In the genomic region with DNA sequence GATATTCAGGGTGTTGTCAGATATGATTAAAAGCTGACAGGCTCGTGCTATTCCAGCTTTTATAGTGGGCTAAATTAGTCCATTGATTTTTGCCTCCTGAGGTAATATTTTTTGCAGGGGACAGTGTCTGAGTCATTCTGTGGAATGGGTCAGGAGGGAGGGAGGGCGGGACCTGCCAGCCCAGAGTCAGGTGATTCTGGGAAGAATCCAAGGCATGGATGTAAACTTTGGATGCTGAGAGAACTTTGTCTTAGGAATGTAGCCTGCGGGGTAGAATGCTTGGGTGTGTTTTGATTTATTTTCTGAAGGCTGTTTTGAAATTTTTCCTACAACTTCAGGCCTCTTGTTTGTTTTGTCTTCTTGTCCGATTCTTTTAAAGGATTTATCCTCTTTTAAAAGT, we compare ENCODE assay signal across 24 mouse cellular contexts. TPM values are rescaled to one million over a fixed set of nuclear protein-coding genes. Genes with fewer than 3 reads are reported as not detected.
DNase-seq lines count a peak whose midpoint lies in the region; ATAC-seq and TF ChIP-seq lines count a peak whose summit lies in the region.
"Had no signal": no experiment of that assay in that cellular context is flagged by ENCODE, and none has a peak within 500 bp of the region (broad histone marks: within the 10 kb centered on the region; RNA-seq: fewer than 3 reads in every experiment).

No protein-coding gene starts in this region.

- no peaks in the 10 kb centered on the region for H3K36me3 ChIP-seq in intestine, embryonic 15.5 days
- H3K36me3 ChIP-seq in intestine, postnatal 0 days (ENCODE audit: control insufficient read depth, insufficient read depth), result no peaks in the 10 kb centered on the region
- H3K36me3 ChIP-seq in kidney, embryonic 14.5 days (ENCODE audit: control insufficient read depth, insufficient read depth, low read length), result no peaks in the 10 kb centered on the region
- H3K36me3 ChIP-seq: embryonic facial prominence, embryonic 10.5 days; embryonic facial prominence, embryonic 12.5 days; forebrain, embryonic 15.5 days; G1E had no signal

- no peaks in the 10 kb centered on the region for H3K27me3 ChIP-seq in intestine, embryonic 15.5 days (replicated peaks)
- no peaks in the 10 kb centered on the region for H3K27me3 ChIP-seq in intestine, postnatal 0 days (replicated peaks; ENCODE audit: control insufficient read depth, insufficient read depth, low read length)
- peaks cover 3% of the 10 kb centered on the region; the same call in 1 of the 2 replicates for H3K27me3 ChIP-seq in kidney, embryonic 14.5 days (ENCODE audit: control insufficient read depth, insufficient read depth, low read length)
- no peaks in the 10 kb centered on the region for H3K27me3 ChIP-seq in Patski
- H3K27me3 ChIP-seq: CH12.LX; embryonic facial prominence, embryonic 12.5 days; forebrain, embryonic 13.5 days had no signal

- TF ChIP-seq CTCF in intestine, postnatal 0 days (IDR thresholded peaks at IDR 0.05; ENCODE audit: low read depth), result no peak
- no peak for TF ChIP-seq CTCF in Patski (IDR thresholded peaks at IDR 0.05)

- DNase-seq in kidney, postnatal 14 days, result peak; percentile 41
- DNase-seq in 3T3-L1 (ENCODE audit: low read depth, low spot score) (peak; percentile 43), Patski (ENCODE audit: low read depth, low spot score) (no peak)
- DNase-seq in right cerebral cortex, postnatal 25 days, result no peak
- DNase-seq: adrenal gland, adult 8-10 months; adrenal gland, postnatal 14 days; adrenal gland, postnatal 36 days; cerebellum, adult 11-12 months; cerebellum, adult 2 months; cerebellum, adult 9-10 months; cerebellum, postnatal 10 days; cerebellum, postnatal 25 days; forebrain, postnatal 0 days had no signal

- ATAC-seq in intestine, embryonic 15.5 days, result peak; percentile 56; the same call in 1 of the 2 replicates
- no peak for ATAC-seq in intestine, postnatal 0 days
- ATAC-seq in kidney, embryonic 14.5 days (ENCODE audit: low FRiP score, low TSS enrichment), result no peak
- peak; percentile 79 for ATAC-seq in Patski
- ATAC-seq: activated CD4-positive, CD25-positive, alpha-beta regulatory T cell, adult 4 months; CD4-positive, CD25-positive, alpha-beta regulatory T cell, adult 4 months; forebrain, embryonic 13.5 days; forebrain, embryonic 15.5 days; forebrain, postnatal 0 days had no signal

- in situ Hi-C loops in Patski (cut with MboI; ENCODE audit: low pct_unique_long_range_greater_than_20kb), result no loop called here

- H3K27ac ChIP-seq in intestine, embryonic 15.5 days, result no peak overlapping the region
- H3K27ac ChIP-seq in intestine, postnatal 0 days (ENCODE audit: low read depth, low read length), result no peak overlapping the region
- no peak overlapping the region for H3K27ac ChIP-seq in kidney, embryonic 14.5 days (ENCODE audit: low read depth, low read length)
- H3K27ac ChIP-seq: embryonic facial prominence, embryonic 10.5 days; embryonic facial prominence, embryonic 12.5 days; forebrain, embryonic 13.5 days; forebrain, embryonic 15.5 days had no signal

- POLR2A ChIA-PET in Patski (lab: Charles Lee), result no interaction called here

- no peaks in the 10 kb centered on the region for H3K9me3 ChIP-seq in intestine, embryonic 15.5 days
- H3K9me3 ChIP-seq in intestine, postnatal 0 days (ENCODE audit: control insufficient read depth), result no peaks in the 10 kb centered on the region
- no peaks in the 10 kb centered on the region for H3K9me3 ChIP-seq in kidney, embryonic 14.5 days (ENCODE audit: control insufficient read depth, low read length)
- H3K9me3 ChIP-seq: embryonic facial prominence, embryonic 10.5 days; embryonic facial prominence, embryonic 12.5 days; forebrain, embryonic 13.5 days; forebrain, embryonic 15.5 days had no signal

- H3K9ac ChIP-seq in intestine, embryonic 15.5 days, result no peak overlapping the region
- no peak overlapping the region for H3K9ac ChIP-seq in intestine, postnatal 0 days (ENCODE audit: low read depth, low read length)
- no peak overlapping the region for H3K9ac ChIP-seq in kidney, embryonic 14.5 days (ENCODE audit: low read depth, low read length)
- H3K9ac ChIP-seq: embryonic facial prominence, embryonic 12.5 days; forebrain, embryonic 13.5 days; forebrain, embryonic 15.5 days; forebrain, postnatal 0 days had no signal

- 51% methylated on average over 4 of the region's 4 CpGs for WGBS in intestine, embryonic 15.5 days
- 48% methylated on average over 4 of the region's 4 CpGs for WGBS in intestine, postnatal 0 days
- 74% methylated on average over 4 of the region's 4 CpGs for WGBS in kidney, embryonic 14.5 days

- H3K4me3 ChIP-seq in intestine, embryonic 15.5 days (replicated peaks), result no peak overlapping the region
- H3K4me3 ChIP-seq in intestine, postnatal 0 days (ENCODE audit: low read depth, low read length), result no peak overlapping the region
- no peak overlapping the region for H3K4me3 ChIP-seq in kidney, embryonic 14.5 days (ENCODE audit: low read length)
- H3K4me3 ChIP-seq: embryonic facial prominence, embryonic 10.5 days; embryonic facial prominence, embryonic 12.5 days; forebrain, embryonic 13.5 days; forebrain, embryonic 15.5 days had no signal

- CTCF ChIA-PET in Patski (lab: Charles Lee), result no interaction called here

- no peak overlapping the region for H3K4me2 ChIP-seq in intestine, embryonic 15.5 days (replicated peaks)
- H3K4me2 ChIP-seq in intestine, postnatal 0 days (replicated peaks; ENCODE audit: low read depth), result no peak overlapping the region
- no peak overlapping the region for H3K4me2 ChIP-seq in kidney, embryonic 14.5 days (replicated peaks; ENCODE audit: low read depth, low read length)
- H3K4me2 ChIP-seq: embryonic facial prominence, embryonic 12.5 days; forebrain, embryonic 13.5 days; forebrain, embryonic 15.5 days had no signal

- H3K4me1 ChIP-seq in intestine, embryonic 15.5 days (replicated peaks), result peaks cover 4% of the 10 kb centered on the region; the same call in 1 of the 2 replicates
- H3K4me1 ChIP-seq in intestine, postnatal 0 days (replicated peaks; ENCODE audit: control insufficient read depth, insufficient read depth, low read length), result peaks cover 5% of the 10 kb centered on the region; the same call in 1 of the 2 replicates
- no peaks in the 10 kb centered on the region for H3K4me1 ChIP-seq in kidney, embryonic 14.5 days (ENCODE audit: control insufficient read depth, insufficient read depth, low read length)
- H3K4me1 ChIP-seq: embryonic facial prominence, embryonic 12.5 days; forebrain, embryonic 13.5 days; forebrain, embryonic 15.5 days had no signal

RNA-seq across cellular contexts. Expression of a gene that starts 6.8 kb away (rescaled TPM):
- 17.0 and 18.8 TPM in 2 replicates for polyA plus RNA-seq in intestine, embryonic 15.5 days (2015; fragmentation: Nextera tagmentation; extraction: Ambion mirVana)
- 6.0 and 6.9 TPM in 2 replicates for polyA plus RNA-seq in intestine, postnatal 0 days (2015; fragmentation: Nextera tagmentation; extraction: Ambion mirVana)
- polyA plus RNA-seq in kidney, embryonic 14.5 days (2014; fragmentation: Nextera tagmentation; extraction: Ambion mirVana), result 14.5 and 23.0 TPM in 2 replicates
- polyA plus RNA-seq in Patski (2021), result 60.9 TPM
- polyA plus RNA-seq: activated CD4-positive, CD25-positive, alpha-beta regulatory T cell, adult 4 months; CD4-positive, CD25-positive, alpha-beta regulatory T cell, adult 4 months; G1E had no signal

Comparison
In these comparisons a context has a peak if more than half of its experiments do, and no peak if none do; other contexts are left out.
1. ATAC-seq: peak in intestine, embryonic 15.5 days (single experiment) and Patski (single experiment); none in intestine, postnatal 0 days (single experiment) and kidney, embryonic 14.5 days (single experiment).
2. DNase-seq: peak in kidney, postnatal 14 days (single experiment) and 3T3-L1 (single experiment); none in Patski (single experiment) and right cerebral cortex, postnatal 25 days (single experiment).